ENCODE assay signal across 8 mouse cellular contexts in genomic region chr13:23555839-23556416, GRCm38 (mm10). TPM values are rescaled to one million over a fixed set of nuclear protein-coding genes. Genes with fewer than 3 reads are reported as not detected.
DNase-seq lines count a peak whose midpoint lies in the region; ATAC-seq and TF ChIP-seq lines count a peak whose summit lies in the region.

No protein-coding gene starts in this region.

- no peak for TF ChIP-seq EP300 in heart, adult 2 months (IDR thresholded peaks at IDR 0.05; ENCODE audit: insufficient read depth, low read depth, low read length)

- H3K27ac ChIP-seq in heart, adult 2 months: peak overlapping the region; percentile 79
- H3K27ac ChIP-seq in kidney, adult 2 months (ENCODE audit: insufficient read depth, low read depth, low read length): peak overlapping the region; percentile 84
- H3K27ac ChIP-seq in limb, embryonic 11.5 days (replicated peaks; ENCODE audit: low read depth, low read length): peak overlapping the region; percentile 100
- H3K27ac ChIP-seq in midbrain, embryonic 12.5 days (replicated peaks): peak overlapping the region; percentile 97
- peak overlapping the region; percentile 99 for H3K27ac ChIP-seq in stomach, embryonic 14.5 days (ENCODE audit: low read length)

- H3K27me3 ChIP-seq in heart, adult 2 months (ENCODE audit: control insufficient read depth, insufficient read depth, low read length): no peaks in the 10 kb centered on the region
- no peaks in the 10 kb centered on the region for H3K27me3 ChIP-seq in kidney, adult 2 months (replicated peaks; ENCODE audit: control insufficient read depth, insufficient read depth, low read length)
- no peaks in the 10 kb centered on the region for H3K27me3 ChIP-seq in limb, embryonic 11.5 days (ENCODE audit: control insufficient read depth, insufficient read depth, low read length)
- no peaks in the 10 kb centered on the region for H3K27me3 ChIP-seq in midbrain, embryonic 12.5 days
- no peaks in the 10 kb centered on the region for H3K27me3 ChIP-seq in stomach, embryonic 14.5 days (ENCODE audit: control insufficient read depth, insufficient read depth, low read length)

- peak; percentile 80 for TF ChIP-seq POLR2A in heart, adult 2 months (IDR thresholded peaks at IDR 0.05; ENCODE audit: insufficient read depth, low read depth, low read length)
- TF ChIP-seq POLR2A in kidney, adult 2 months (IDR thresholded peaks at IDR 0.05; ENCODE audit: low read depth, low read length): no peak

- intact Hi-C loops in heart, adult 2 months (cut with DNase I): no loop called here

- under 1% methylated on average over 18 of the region's 18 CpGs for WGBS in heart, adult 2 months
- WGBS in kidney, adult 2 months: under 1% methylated on average over 18 of the region's 18 CpGs
- WGBS in limb, embryonic 11.5 days: under 1% methylated on average over 18 of the region's 18 CpGs
- under 1% methylated on average over 18 of the region's 18 CpGs for WGBS in midbrain, embryonic 12.5 days
- 0% methylated on average over 18 of the region's 18 CpGs for WGBS in stomach, embryonic 14.5 days

- peak overlapping the region; percentile 86 for H3K4me2 ChIP-seq in limb, embryonic 11.5 days (ENCODE audit: low read depth, severe bottlenecking)
- H3K4me2 ChIP-seq in midbrain, embryonic 12.5 days (replicated peaks): peak overlapping the region; percentile 98
- H3K4me2 ChIP-seq in stomach, embryonic 14.5 days (replicated peaks; ENCODE audit: low read depth, low read length): peak overlapping the region; percentile 94

- TF ChIP-seq CTCF in heart, adult 2 months (IDR thresholded peaks at IDR 0.05): no peak
- no peak for TF ChIP-seq CTCF in kidney, adult 2 months (conservative IDR thresholded peaks at IDR 0.05; ENCODE audit: insufficient read depth, insufficient read length, low read depth, low read length)

- H3K4me3 ChIP-seq in heart, adult 2 months: peak overlapping the region; percentile 65
- H3K4me3 ChIP-seq in kidney, adult 2 months (ENCODE audit: insufficient read depth, low read depth, low read length): peak overlapping the region; percentile 52
- H3K4me3 ChIP-seq in limb, embryonic 11.5 days (ENCODE audit: low read depth, low read length): peak overlapping the region; percentile 68
- peak overlapping the region; percentile 59 for H3K4me3 ChIP-seq in midbrain, embryonic 12.5 days
- H3K4me3 ChIP-seq in stomach, embryonic 14.5 days (ENCODE audit: low read depth, low read length): peak overlapping the region; percentile 69

- DNase-seq in 3T3-L1 (ENCODE audit: low read depth, low spot score): peak; percentile 96
- DNase-seq in adrenal gland, adult 18-20 months (ENCODE audit: low spot score in 2 of 2): peak; percentile 33 to 52
- DNase-seq in embryo, embryonic 9.5 days (ENCODE audit: extremely low spot score): peak; percentile 92
- DNase-seq in heart, adult 2 months: peak; percentile 62 to 73
- peak; percentile 91 for DNase-seq in kidney, adult 2 months
- peak; percentile 89 for DNase-seq in limb, embryonic 11.5 days (ENCODE audit: low spot score)

- H3K9me3 ChIP-seq in limb, embryonic 11.5 days (ENCODE audit: control insufficient read depth, low read length): no peaks in the 10 kb centered on the region
- no peaks in the 10 kb centered on the region for H3K9me3 ChIP-seq in midbrain, embryonic 12.5 days
- no peaks in the 10 kb centered on the region for H3K9me3 ChIP-seq in stomach, embryonic 14.5 days (ENCODE audit: control insufficient read depth, low read depth, low read length)

- no peaks in the 10 kb centered on the region; the same call in 1 of the 2 replicates for H3K36me3 ChIP-seq in heart, adult 2 months (ENCODE audit: control insufficient read depth, insufficient read depth, low read length)
- H3K36me3 ChIP-seq in kidney, adult 2 months (ENCODE audit: control insufficient read depth, insufficient read depth, low read length): no peaks in the 10 kb centered on the region
- no peaks in the 10 kb centered on the region for H3K36me3 ChIP-seq in limb, embryonic 11.5 days (ENCODE audit: control insufficient read depth, insufficient read depth, low read length)
- no peaks in the 10 kb centered on the region for H3K36me3 ChIP-seq in midbrain, embryonic 12.5 days
- no peaks in the 10 kb centered on the region for H3K36me3 ChIP-seq in stomach, embryonic 14.5 days (ENCODE audit: control insufficient read depth, insufficient read depth, low read length)

- ATAC-seq in limb, embryonic 11.5 days (ENCODE audit: insufficient number of reproducible peaks, low FRiP score, low TSS enrichment, low read depth): peak; percentile 81
- ATAC-seq in midbrain, embryonic 12.5 days (ENCODE audit: low FRiP score, low read depth): peak; percentile 76
- peak; percentile 75 for ATAC-seq in stomach, embryonic 14.5 days (ENCODE audit: insufficient number of reproducible peaks, insufficient read depth, low FRiP score, low read depth)

- H3K9ac ChIP-seq in heart, adult 2 months (ENCODE audit: low read depth, low read length): peak overlapping the region; percentile 73
- peak overlapping the region; percentile 93 for H3K9ac ChIP-seq in limb, embryonic 11.5 days (ENCODE audit: low read length)
- peak overlapping the region; percentile 75 for H3K9ac ChIP-seq in midbrain, embryonic 12.5 days (replicated peaks)
- H3K9ac ChIP-seq in stomach, embryonic 14.5 days (replicated peaks; ENCODE audit: low read depth, low read length): peak overlapping the region; percentile 92

- H3K79me2 ChIP-seq in heart, adult 2 months (replicated peaks; ENCODE audit: control insufficient read depth, insufficient read depth, low read length): no peaks in the 10 kb centered on the region

- peaks cover 2% of the 10 kb centered on the region for H3K4me1 ChIP-seq in heart, adult 2 months (ENCODE audit: control insufficient read depth, insufficient read depth, low read length)
- no peaks in the 10 kb centered on the region for H3K4me1 ChIP-seq in kidney, adult 2 months (ENCODE audit: control insufficient read depth, insufficient read depth, low read length)
- H3K4me1 ChIP-seq in limb, embryonic 11.5 days (ENCODE audit: control insufficient read depth, insufficient read depth, low read length): 0 out of 2 replicates have a peak, but pooled peaks cover 2% of the 10 kb centered on the region
- peaks cover 20% of the 10 kb centered on the region for H3K4me1 ChIP-seq in midbrain, embryonic 12.5 days
- peaks cover 11% of the 10 kb centered on the region; the same call in 1 of the 2 replicates for H3K4me1 ChIP-seq in stomach, embryonic 14.5 days (ENCODE audit: control insufficient read depth, insufficient read depth, low read length)

RNA-seq across cellular contexts. Expression of gene Hist1h1d, which starts 2.9 kb away (rescaled TPM):
- 1 to 10 TPM; 1.5 to 1.6 TPM for total RNA-seq in adrenal gland, adult 18-20 months (2021)
- total RNA-seq in heart, adult 2 months (2021): under 1 TPM; 0.86 to 0.91 TPM
- polyA plus RNA-seq in heart, adult 2 months (2012; rRNA removed): 0.04 and 0.09 TPM in 2 replicates
- 0.05 and 0.09 TPM in 2 replicates for polyA plus RNA-seq in kidney, adult 2 months (2012; rRNA removed)
- 0.54 and 0.56 TPM in 2 replicates for polyA plus RNA-seq in limb, embryonic 11.5 days (2014; fragmentation: Nextera tagmentation; extraction: Ambion mirVana)
- polyA plus RNA-seq in midbrain, embryonic 12.5 days (2016; fragmentation: Nextera tagmentation; extraction: Ambion mirVana): 0.37 and 0.45 TPM in 2 replicates
- 1.0 and 1.1 TPM in 2 replicates for polyA plus RNA-seq in stomach, embryonic 14.5 days (2014; fragmentation: Nextera tagmentation; extraction: Ambion mirVana)

RNA-seq across cellular contexts. Expression of gene Hist1h4f, which starts 4.5 kb away (rescaled TPM):
- total RNA-seq in adrenal gland, adult 18-20 months (2021): 10 to 100 TPM; 32.5 to 41.1 TPM
- 10 to 100 TPM; 14.7 to 19.6 TPM for total RNA-seq in heart, adult 2 months (2021)
- polyA plus RNA-seq in heart, adult 2 months (2012; rRNA removed): 0.88 TPM in 1 of 2 replicates, not detected in the other
- 1.4 and 2.5 TPM in 2 replicates for polyA plus RNA-seq in kidney, adult 2 months (2012; rRNA removed)
- polyA plus RNA-seq in limb, embryonic 11.5 days (2014; fragmentation: Nextera tagmentation; extraction: Ambion mirVana): 0.67 and 2.3 TPM in 2 replicates
- 0.85 and 1.7 TPM in 2 replicates for polyA plus RNA-seq in midbrain, embryonic 12.5 days (2016; fragmentation: Nextera tagmentation; extraction: Ambion mirVana)
- 1.8 and 2.4 TPM in 2 replicates for polyA plus RNA-seq in stomach, embryonic 14.5 days (2014; fragmentation: Nextera tagmentation; extraction: Ambion mirVana)

RNA-seq across cellular contexts. Expression of gene Hist1h3e, which starts 6.2 kb away (rescaled TPM):
- 10 to 100 TPM; 31.7 to 35.9 TPM for total RNA-seq in adrenal gland, adult 18-20 months (2021)
- total RNA-seq in heart, adult 2 months (2021): 10 to 100 TPM; 14.0 to 14.6 TPM
- polyA plus RNA-seq in heart, adult 2 months (2012; rRNA removed): 1.8 and 2.0 TPM in 2 replicates
- polyA plus RNA-seq in kidney, adult 2 months (2012; rRNA removed): 3.8 and 4.3 TPM in 2 replicates
- 9.6 and 9.8 TPM in 2 replicates for polyA plus RNA-seq in limb, embryonic 11.5 days (2014; fragmentation: Nextera tagmentation; extraction: Ambion mirVana)
- polyA plus RNA-seq in midbrain, embryonic 12.5 days (2016; fragmentation: Nextera tagmentation; extraction: Ambion mirVana): 6.5 and 7.0 TPM in 2 replicates
- polyA plus RNA-seq in stomach, embryonic 14.5 days (2014; fragmentation: Nextera tagmentation; extraction: Ambion mirVana): 10.2 and 10.3 TPM in 2 replicates

RNA-seq across cellular contexts. Expression of gene Hist1h3f, which starts 12.1 kb away (rescaled TPM):
- 10 to 100 TPM; 12.6 to 12.7 TPM for total RNA-seq in adrenal gland, adult 18-20 months (2021)
- 1 to 10 TPM; 5.1 to 5.5 TPM for total RNA-seq in heart, adult 2 months (2021)
- polyA plus RNA-seq in heart, adult 2 months (2012; rRNA removed): 0.94 and 1.1 TPM in 2 replicates
- polyA plus RNA-seq in kidney, adult 2 months (2012; rRNA removed): 0.74 and 0.87 TPM in 2 replicates
- 1.4 and 2.0 TPM in 2 replicates for polyA plus RNA-seq in limb, embryonic 11.5 days (2014; fragmentation: Nextera tagmentation; extraction: Ambion mirVana)
- 1.0 and 1.3 TPM in 2 replicates for polyA plus RNA-seq in midbrain, embryonic 12.5 days (2016; fragmentation: Nextera tagmentation; extraction: Ambion mirVana)
- 0.94 and 1.3 TPM in 2 replicates for polyA plus RNA-seq in stomach, embryonic 14.5 days (2014; fragmentation: Nextera tagmentation; extraction: Ambion mirVana)

RNA-seq across cellular contexts. Expression of gene Hist1h2bh, which starts 12.7 kb away (rescaled TPM):
- total RNA-seq in adrenal gland, adult 18-20 months (2021): 1 to 10 TPM; 1.8 to 2.2 TPM
- 1 to 10 TPM; 1.1 to 1.2 TPM for total RNA-seq in heart, adult 2 months (2021)
- polyA plus RNA-seq in heart, adult 2 months (2012; rRNA removed): 0.29 and 0.61 TPM in 2 replicates
- polyA plus RNA-seq in kidney, adult 2 months (2012; rRNA removed): 0.27 and 0.36 TPM in 2 replicates
- polyA plus RNA-seq in limb, embryonic 11.5 days (2014; fragmentation: Nextera tagmentation; extraction: Ambion mirVana): 0.79 and 1.0 TPM in 2 replicates
- 0.56 and 0.64 TPM in 2 replicates for polyA plus RNA-seq in midbrain, embryonic 12.5 days (2016; fragmentation: Nextera tagmentation; extraction: Ambion mirVana)
- 1.1 and 1.2 TPM in 2 replicates for polyA plus RNA-seq in stomach, embryonic 14.5 days (2014; fragmentation: Nextera tagmentation; extraction: Ambion mirVana)

Comparison
In these comparisons a context has a peak if more than half of its experiments do, and no peak if none do; other contexts are left out.
1. Peak in every context shown above with its lines: DNase-seq, ATAC-seq, H3K4me3 ChIP-seq and H3K27ac ChIP-seq.
2. DNase-seq: peak in every context shown above with its lines; median percentile 96 in 3T3-L1; 92 in embryo, embryonic 9.5 days; 91 in kidney, adult 2 months; 89 in limb, embryonic 11.5 days; 68 in heart, adult 2 months; 42 in adrenal gland, adult 18-20 months.